Mouse (Mus musculus): ENCODE data around the gene Tango6. TPM values are rescaled to one million over a fixed set of nuclear protein-coding genes. Genes with fewer than 3 reads are reported as not detected.
A peak's percentile ranks its signal among the peaks of the same experiment; 100 is the strongest.

The Tango6 gene
- 1 to 10 TPM; 9.1 to 9.3 TPM for total RNA-seq (2021)
- long read RNA-seq, experiment 1, full-length matches to known transcripts = 6 of 13 reads
- long read RNA-seq, experiment 1, partial matches to known transcripts = 5 of 13 reads
- long read RNA-seq, experiment 1, other reads (novel, unspliced or antisense) = 2 of 13 reads
- long read RNA-seq, experiment 2, full-length matches to known transcripts = 12 of 21 reads
- long read RNA-seq, experiment 2, partial matches to known transcripts = 4 of 21 reads
- long read RNA-seq, experiment 2, other reads (novel, unspliced or antisense) = 5 of 21 reads

DNA sequence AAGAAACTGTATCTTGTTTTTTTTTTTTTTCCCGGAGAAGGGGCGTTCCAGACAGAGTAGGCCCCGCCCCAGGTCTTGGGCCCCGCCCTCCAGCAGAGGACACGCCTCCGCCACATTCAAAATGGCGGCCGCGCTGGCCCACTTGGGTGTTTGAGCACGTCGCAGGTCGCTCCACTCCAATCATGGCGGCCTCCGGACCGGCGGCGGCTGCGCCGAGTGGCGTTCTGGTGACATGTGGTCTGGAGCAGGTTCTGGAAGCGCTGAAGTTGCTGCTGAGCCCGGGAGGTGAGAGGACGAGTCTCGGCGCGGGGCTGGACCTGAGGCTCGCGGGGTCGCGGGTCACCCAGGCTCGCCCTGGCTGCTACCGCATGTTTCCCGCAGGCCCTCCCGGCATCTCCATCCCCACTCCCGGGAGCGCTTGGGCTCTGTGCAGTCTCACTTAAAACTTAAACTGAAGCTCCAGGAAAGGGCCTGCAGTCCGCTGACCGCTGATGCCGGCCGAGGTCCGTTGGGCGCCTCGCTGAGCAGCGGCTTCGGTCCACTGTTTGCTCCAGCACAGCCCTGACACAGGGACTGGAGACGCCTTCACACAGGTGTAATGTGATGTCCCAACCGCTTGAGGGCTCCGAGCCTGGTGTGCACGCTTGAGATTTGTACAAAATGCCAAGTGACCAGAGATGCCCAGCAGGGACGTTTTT lies at the start of gene Tango6:
Gene Tango6, plus strand, starts transcription at position 98 of the 698 bp plus-strand sequence.
- DNase-seq (ENCODE audit: low spot score in 2 of 2) = peak; percentile 89 to 92

DNA sequence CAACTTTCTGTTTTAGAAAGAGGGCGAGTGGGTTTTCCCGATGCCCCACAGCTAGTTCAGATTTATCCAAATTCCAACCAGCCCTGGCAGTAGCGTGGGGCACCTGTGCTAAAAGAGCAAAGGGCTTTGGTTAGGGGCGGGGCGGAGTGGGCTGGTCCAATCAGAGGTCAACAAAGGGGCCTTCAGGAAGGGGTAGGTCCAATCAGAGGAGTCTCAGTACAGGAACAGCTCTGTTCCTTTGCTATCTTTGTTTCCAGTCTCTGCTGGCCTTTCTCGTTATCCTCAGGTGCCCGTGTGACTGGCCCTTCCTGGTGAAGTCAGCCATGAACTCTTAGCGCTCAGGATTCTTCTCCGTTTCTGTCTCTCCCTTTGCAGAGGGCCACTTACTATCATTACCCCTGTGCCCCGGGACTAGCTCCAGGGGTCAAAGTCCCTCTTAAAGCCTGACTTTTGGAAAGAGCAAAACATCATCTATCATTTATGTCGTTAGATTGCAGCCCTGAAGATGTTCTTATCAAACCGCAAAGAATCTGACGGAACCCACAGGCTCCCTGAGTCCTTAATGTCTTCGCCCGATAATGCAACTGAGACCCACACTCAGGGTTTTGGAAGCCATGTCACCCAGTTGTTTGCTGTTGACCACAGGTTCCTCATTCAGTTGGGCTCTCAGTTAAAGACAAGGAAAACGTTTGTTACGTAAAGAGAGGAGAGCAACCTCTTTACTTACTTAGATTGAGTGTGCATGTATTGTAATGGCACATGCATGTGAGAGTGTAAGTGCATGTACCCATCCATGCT lies 49.3 kb upstream of the Tango6 start:
- DNase-seq (ENCODE audit: low spot score in 2 of 2) = no peak

DNA sequence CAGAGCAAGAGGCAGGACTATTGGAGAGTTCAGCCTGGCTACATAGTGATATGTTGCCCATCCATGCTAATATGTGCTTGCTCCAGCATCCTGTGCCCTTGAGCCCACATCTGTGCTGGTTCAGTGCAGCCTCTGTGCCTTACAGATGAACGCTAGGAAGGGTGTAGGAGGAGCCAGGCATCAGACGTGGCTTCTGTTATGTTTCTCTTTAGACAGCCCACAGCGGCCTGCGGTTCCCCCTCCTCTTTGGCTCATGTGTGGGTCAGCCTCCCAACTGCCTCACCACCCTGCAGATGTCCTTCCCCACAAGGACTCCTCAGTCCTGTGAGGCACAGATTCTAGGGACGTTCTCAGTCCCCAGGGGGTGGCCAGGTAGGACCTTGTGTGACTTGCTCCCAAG lies 47.6 kb upstream of the Tango6 start:
- no peak for DNase-seq (ENCODE audit: low spot score in 2 of 2)

DNA sequence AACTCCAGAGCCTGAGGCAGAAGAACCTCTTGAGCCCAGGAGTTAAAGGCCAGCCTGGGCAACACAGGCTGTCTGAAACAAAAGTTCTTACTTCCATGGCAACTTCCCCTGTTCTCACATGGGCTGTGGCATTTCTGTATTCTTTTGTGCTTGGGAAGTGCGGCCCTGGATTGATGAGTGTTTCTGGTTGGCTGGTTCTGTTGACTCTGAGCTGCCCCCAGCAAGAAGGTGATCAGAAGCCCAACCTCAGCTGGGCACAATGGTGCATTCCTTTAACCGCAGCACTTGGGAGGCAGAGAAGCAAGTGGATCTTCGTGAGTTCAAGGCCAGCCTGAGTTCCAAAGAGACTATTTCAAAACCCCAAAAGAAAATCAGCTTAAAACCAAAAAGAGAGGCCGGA lies 45.4 kb upstream of the Tango6 start:
- no peak for DNase-seq (ENCODE audit: low spot score in 2 of 2)

DNA sequence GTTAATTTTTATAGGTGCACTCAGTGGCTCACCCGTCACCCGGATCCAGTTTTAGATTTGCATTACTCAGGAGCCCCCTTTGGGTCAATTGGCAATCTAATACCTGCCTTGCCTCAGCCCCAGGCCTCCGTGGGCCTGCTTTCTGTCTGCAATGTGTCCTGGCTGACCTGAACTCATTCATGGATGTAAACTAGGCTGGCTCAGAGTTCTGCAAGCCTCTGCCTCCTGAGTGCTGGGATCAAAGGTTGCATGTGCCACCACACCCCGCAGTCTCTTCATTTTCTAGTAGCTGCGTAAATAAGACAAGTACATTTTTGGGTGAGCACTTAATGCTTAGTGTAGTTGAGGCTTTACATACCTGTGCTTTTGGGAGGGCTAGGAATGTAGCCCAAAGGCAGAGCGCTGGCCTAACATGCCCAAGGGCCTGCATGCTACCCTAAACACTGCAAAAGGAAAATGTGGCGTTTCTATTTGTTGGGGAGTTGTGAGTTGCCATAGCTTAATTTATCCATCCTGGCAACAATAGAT lies 44.0 kb upstream of the Tango6 start:
- DNase-seq (ENCODE audit: low spot score in 2 of 2) = no peak

DNA sequence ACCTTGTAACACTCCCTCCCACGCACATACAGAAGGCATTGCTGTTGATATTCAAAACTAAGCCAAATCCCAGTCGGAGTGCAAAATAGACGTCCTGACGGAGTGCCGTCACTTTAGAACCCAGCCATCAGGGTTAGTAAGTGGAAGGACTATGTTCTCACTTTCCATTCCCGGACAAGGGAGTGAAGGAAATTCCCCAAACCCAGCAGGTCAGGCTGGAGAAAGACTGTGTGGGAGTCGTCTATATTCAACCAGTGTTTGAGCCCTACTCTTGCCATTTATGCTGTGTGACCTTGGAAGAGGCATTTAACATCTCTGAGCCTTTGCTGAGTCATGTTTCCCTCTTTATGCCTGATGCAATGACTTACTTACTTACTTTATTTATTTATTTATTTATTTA lies 42.7 kb upstream of the Tango6 start:
- DNase-seq (ENCODE audit: low spot score in 2 of 2) = no peak

DNA sequence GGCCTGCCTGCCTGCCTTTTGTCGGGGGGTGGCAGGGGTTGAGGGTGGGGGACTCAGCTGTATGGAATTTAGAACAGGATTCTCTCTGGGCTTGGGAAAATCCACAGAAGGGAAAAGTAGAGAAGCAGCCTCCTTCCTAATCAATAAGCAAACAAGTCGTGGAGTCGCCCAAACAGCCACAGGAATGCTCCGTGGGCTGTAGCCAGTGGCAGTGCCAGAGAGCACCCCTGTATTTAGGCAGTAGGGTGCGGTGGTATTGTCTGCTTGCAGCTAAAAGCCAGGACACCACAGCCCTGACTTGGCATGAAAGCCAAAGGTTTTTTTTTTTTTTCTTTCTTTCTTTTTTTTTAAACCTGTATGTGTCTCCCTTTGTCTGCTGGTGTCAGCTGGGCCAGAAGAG lies 41.9 kb upstream of the Tango6 start:
- no peak for DNase-seq (ENCODE audit: low spot score in 2 of 2)

DNA sequence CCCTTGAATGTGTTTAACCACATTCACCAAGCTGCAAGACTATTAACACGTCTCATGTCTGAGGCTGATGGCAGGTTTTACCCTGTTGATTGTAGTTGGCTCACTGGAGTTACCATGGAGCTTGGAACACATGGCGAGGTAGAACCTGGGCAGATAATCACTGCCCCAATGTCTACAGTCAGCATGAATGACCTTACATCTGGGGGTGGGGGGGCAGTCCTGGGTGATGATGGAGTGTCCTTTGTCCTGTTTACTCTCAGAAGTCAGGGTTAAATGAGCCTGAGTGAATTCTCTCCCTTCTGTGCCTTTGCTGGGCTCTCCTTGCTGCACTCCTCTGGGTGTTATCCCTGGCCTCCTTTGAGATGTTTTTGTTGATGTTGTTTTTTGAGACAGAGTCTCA lies 40.7 kb upstream of the Tango6 start:
- DNase-seq (ENCODE audit: low spot score in 2 of 2) = no peak

DNA sequence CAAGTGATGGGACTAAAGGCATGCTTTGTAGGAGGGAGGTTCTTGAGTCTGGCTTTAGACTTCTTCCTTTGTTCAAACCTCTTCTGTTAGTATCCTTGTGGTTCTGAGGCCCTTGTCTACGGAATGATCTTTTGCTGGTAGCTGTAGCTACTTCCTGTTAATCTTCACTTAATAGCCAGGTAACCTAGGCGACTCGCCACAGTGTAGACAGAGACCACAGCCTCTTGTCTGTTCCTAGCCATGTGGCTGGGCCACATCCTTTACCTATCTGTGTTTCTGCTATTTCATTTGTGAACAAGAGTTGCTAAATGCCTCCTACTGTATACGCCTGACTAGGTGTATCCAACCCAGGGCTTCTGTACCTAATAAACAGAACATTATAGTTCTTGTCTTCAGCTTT lies 39.8 kb upstream of the Tango6 start:
- DNase-seq (ENCODE audit: low spot score in 2 of 2) = no peak

DNA sequence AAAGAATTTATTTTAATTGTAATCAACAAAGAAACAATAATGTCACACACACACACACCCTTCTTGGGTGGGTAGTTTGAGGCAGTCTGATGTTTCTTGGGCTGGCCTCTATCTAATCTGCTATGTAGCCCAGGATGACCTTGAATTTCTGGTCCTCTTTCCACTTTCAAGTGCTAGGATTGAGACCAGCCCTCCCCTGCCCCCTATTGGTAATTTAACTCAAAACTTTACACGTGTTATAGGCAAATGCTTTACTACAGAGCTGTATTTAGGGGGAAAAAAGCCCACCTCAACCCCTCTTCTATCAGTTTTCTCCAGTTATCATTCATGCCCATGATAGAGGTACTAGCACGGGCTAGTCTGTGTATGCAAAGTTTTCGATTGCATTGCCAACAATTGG lies 37.9 kb upstream of the Tango6 start:
- no peak for DNase-seq (ENCODE audit: low spot score in 2 of 2)

DNA sequence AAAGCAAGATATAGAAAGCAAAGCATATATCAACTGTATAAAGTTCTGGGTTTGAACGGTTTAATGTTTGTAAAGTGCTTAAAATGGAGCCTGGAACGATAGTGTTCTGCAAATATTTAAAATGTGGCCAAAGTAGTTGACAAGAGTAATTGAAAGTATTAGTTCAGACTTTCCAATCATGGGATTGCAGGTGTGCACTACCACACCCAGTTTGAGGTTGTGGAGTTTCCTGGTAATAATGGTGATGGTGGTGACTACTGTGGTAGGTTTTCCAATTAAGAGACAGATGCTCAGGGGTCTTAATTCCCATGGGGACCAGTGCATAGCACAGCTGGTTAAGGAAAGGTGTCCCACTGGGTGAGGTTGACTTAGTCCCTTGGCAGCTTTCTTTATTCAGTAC lies 36.7 kb upstream of the Tango6 start:
- no peak for DNase-seq (ENCODE audit: low spot score in 2 of 2)

DNA sequence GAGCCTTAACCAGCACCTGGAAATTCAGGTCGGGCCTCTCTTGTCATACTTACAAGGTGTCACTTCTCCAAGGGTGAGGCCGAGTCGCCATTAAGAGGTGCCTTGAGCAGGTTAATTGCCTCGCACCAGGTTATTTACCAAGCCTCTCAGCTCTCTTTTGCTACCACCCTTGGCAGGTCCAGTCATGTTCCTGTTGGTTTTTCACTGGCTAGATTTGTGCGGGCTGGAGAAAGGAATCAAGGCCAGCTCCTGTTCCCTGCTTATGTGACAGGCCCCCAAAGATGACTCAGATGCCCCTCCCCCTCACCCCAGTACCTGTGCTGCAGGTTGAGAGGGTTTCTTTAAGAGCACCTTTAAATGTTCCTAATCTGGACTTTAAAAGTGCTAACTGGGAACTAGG lies 36.1 kb upstream of the Tango6 start:
- no peak for DNase-seq (ENCODE audit: low spot score in 2 of 2)

DNA sequence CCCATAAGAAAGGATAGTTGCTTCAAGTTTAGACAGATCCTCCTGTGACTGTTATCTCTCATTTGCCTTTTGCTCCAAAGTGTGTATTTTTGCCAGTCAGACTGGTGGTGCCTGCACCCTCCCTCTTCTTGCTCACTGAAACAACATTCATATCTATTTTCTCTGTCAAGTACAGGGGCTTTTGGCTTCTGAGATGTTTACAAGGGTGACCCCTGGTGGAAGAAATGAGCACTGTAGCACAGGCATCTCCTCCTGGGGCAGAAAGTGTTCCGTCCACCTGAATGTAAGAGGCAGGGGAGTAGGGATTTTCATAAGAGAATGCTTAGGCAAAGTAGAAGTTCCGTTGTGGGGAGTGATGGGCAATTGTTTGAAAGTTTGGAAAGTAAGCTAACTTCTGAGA lies 35.5 kb upstream of the Tango6 start:
- peak; percentile 37 to 67 for DNase-seq (ENCODE audit: low spot score in 2 of 2)

DNA sequence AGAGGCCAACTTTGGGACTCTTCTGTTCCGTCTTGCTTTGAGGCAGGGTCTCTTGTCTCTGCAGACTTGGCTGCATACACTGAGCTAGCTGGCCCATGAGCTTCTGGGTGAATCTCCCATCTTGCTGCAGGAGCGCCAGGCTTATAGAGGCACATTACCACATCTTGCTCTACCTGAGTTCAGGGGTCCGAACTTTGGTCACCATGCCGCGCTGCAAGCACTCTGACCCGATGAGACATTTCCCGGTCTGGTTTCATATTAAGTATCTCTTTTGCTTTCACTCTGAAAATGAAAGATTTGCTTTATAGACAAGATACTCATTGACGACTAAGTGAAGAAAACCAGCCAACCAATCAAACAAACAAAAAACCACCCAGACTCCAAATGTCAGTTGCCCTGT lies 34.4 kb upstream of the Tango6 start:
- DNase-seq (ENCODE audit: low spot score in 2 of 2) = no peak

DNA sequence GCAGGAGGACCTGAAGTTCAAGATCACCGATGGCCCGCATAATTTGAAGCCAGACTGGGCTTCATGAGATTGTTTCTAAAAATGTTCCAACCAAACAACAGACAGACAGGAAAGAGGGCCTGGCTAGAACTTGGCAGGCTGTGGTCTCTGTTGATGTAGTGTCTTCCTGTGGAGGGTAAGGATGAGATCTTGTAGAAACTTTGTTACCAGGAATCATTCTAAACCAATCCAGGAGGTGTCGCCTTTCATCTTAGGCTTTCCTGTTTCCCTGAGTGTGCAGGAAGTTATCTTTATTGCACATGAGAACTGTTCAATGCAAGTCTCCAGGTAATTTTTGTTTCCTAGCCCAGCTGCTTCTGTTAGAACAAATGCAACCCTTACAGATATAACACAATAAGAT lies 30.9 kb upstream of the Tango6 start:
- no peak for DNase-seq (ENCODE audit: low spot score in 2 of 2)

DNA sequence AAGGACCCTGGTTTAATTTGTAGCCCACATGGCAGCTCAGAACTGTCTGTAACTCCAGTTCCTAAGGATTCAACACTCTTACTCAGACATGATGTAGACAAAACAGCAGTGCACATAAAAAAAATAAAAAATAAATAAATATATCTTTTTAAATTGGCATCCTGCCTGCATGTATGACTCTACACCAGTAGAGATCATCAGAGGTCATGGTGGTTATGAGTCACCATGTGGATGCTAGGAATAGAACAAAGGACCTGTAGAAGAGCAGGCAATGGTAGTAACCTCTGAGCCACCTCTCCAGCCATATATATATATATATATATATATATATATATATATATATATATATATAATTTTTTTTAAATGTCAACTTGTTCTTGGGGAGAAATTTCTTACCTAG lies 26.8 kb upstream of the Tango6 start:
- no peak for DNase-seq (ENCODE audit: low spot score in 2 of 2)

DNA sequence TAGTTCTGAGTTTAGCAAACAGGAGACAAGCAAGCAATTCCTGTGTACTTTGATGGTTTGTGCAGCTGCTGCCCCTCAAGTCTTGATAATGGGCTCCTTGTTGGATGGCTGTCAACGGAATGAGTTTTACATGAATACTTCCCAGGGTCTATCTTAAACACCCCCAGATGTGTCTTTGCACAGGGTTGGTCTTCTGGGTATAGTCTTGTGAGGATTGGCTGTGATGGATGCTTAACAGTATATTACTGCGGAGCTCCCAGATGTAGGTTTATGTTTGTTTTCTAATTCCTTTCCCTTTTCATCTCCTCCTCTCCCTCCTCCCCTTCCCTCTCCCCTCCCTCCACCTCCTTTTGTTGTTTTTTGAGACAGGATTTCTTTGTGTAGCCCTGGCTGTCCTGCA lies 10.1 kb upstream of the Tango6 start:
- no peak for DNase-seq (ENCODE audit: low spot score in 2 of 2)

DNA sequence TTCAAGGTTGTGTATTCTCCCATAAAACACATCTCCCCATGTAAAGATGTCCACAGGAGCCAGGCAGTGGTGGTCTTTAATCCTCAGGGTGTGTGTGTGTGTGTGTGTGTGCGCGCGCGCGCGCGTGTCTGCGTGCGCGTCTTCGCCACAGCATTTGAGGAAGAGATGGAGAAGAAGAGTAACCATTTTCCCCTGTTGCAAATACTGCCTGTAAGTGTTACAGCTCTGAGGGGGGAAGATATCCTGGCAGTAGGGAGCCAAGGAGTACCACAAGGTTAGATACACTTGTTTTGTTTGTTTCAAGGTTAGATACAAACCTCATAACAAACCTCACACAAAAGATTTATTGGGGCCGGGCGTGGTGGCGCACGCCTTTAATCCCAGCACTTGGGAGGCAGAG lies 8.6 kb upstream of the Tango6 start:
- DNase-seq (ENCODE audit: low spot score in 2 of 2) = no peak

DNA sequence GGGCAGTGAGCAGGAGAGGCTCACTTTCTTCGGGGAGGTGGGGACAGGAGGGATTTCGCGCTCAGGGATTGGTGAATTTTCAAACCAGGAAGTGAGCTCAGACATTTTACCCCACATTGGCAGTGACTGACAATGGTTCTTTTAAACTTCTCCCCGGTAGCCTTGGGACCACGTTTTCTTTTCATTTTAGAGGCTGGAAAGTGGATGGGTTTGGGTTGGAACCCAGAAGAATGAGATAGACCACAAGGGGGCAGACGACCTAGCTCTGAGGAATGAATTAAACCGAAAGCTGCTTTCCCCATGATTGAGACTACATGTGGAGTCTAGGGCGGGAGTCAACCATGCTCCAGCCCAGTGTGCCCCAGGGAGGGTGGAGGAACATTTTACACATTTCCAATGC lies 8.0 kb upstream of the Tango6 start:
- no peak for DNase-seq (ENCODE audit: low spot score in 2 of 2)

DNA sequence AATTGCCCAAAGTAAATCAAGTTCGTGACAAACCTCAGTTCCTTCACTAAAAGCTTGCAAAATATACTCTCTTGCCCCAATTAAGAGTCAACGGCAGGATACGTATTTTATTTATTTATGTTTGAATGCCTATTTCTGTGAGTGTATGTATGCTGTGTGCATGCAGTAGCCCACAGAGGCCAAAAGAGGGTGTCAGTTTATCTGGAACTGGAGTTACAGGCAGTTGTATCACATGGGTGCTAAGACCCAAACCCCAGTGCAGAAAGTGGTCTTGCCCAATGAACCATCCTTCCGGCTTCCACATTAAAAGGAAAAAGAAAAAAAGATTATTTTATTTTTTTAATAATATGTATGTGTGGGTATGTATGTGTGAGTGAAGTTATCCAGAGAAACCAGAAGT lies 1.5 kb downstream of the Tango6 start:
- DNase-seq (ENCODE audit: low spot score in 2 of 2) = no peak

DNA sequence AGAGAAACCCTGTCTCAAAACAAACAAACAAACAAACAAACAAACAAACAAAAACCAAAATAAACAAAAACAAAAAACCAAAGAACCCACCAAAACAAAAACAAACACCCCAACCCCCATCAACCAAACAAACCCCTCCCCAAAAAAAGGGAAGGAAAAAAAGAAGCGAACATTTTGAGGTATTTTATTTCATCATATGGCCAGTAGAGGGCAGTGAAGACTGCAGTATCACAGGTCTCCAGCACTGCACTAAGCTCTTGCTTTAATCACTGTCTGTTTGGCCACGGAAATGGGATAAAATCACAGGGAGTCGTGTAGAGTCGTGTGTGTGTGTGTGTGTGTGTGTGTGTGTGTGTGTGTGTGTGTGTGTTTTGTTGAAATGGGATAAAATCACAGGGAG lies 4.6 kb downstream of the Tango6 start:
- no peak for DNase-seq (ENCODE audit: low spot score in 2 of 2)

DNA sequence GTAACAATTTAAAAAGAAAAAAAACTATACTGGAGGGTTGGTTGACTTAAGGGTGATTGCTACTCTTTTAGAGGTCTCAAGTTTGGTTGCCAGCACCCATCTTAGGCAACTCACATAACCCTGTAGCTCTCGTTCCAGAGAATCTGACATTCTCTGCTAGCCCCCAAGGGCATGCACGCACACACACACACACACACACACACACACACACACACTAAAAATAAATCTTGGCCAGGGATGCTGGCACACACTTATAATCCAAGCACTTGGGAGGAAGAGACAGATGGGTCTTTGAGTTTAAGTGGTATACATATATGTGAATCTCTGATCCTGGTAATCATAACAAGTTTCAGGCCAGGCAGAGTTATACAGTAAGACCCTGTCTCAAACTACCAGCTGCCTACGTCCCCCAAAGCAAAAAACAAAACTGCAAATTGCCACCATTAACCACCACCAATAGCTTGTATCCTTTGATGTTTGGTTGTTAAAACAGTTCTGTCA lies 14.9 kb downstream of the Tango6 start:
- DNase-seq (ENCODE audit: low spot score in 2 of 2) = no peak
